Mouse (Mus musculus): ENCODE data around the gene Nrde2. TPM values are rescaled to one million over a fixed set of nuclear protein-coding genes. Genes with fewer than 3 reads are reported as not detected.

Gene Nrde2
- polyA plus RNA-seq, 1 experiment, result 8.3 TPM

GRCm38 (mm10) chr12:100090750-100091149, 68.7 kb downstream of the Nrde2 start:
- Histone ChIP-seq H3K27me3 (replicated peaks; ENCODE audit: control insufficient read depth, insufficient read depth, low read length) (no peaks in the 10 kb centered on the region), H3K4me3 (ENCODE audit: insufficient read depth, low read depth, low read length) (no peak overlapping the region), H3K36me3 (ENCODE audit: control insufficient read depth, insufficient read depth, low read length) (no peaks in the 10 kb centered on the region), H3K27ac (ENCODE audit: insufficient read depth, low read depth, low read length) (no peak overlapping the region), H3K4me1 (ENCODE audit: control insufficient read depth, insufficient read depth, low read length) (no peaks in the 10 kb centered on the region)
- TF ChIP-seq CTCF (conservative IDR thresholded peaks at IDR 0.05; ENCODE audit: insufficient read depth, insufficient read length, low read depth, low read length) (no peak), POLR2A (IDR thresholded peaks at IDR 0.05; ENCODE audit: low read depth, low read length) (no peak)
- DNase-seq, result no peak
- WGBS, result 86% methylated on average over 4 of the region's 4 CpGs

GRCm38 (mm10) chr12:100089265-100089664, 70.2 kb downstream of the Nrde2 start:
- WGBS, result 84% methylated on average over 5 of the region's 5 CpGs
- no peaks in the 10 kb centered on the region for H3K4me1 ChIP-seq (ENCODE audit: control insufficient read depth, insufficient read depth, low read length)
- no peak overlapping the region for H3K4me3 ChIP-seq (ENCODE audit: insufficient read depth, low read depth, low read length)
- H3K27ac ChIP-seq (ENCODE audit: insufficient read depth, low read depth, low read length), result no peak overlapping the region
- no peaks in the 10 kb centered on the region for H3K36me3 ChIP-seq (ENCODE audit: control insufficient read depth, insufficient read depth, low read length)
- TF ChIP-seq CTCF (conservative IDR thresholded peaks at IDR 0.05; ENCODE audit: insufficient read depth, insufficient read length, low read depth, low read length), result no peak
- TF ChIP-seq POLR2A (IDR thresholded peaks at IDR 0.05; ENCODE audit: low read depth, low read length), result no peak
- no peak for DNase-seq
- no peaks in the 10 kb centered on the region for H3K27me3 ChIP-seq (replicated peaks; ENCODE audit: control insufficient read depth, insufficient read depth, low read length)

GRCm38 (mm10) chr12:100088026-100088425, 71.4 kb downstream of the Nrde2 start:
- H3K4me1 ChIP-seq (ENCODE audit: control insufficient read depth, insufficient read depth, low read length), result no peaks in the 10 kb centered on the region
- no peak overlapping the region for H3K4me3 ChIP-seq (ENCODE audit: insufficient read depth, low read depth, low read length)
- H3K27me3 ChIP-seq (replicated peaks; ENCODE audit: control insufficient read depth, insufficient read depth, low read length), result no peaks in the 10 kb centered on the region
- TF ChIP-seq CTCF (conservative IDR thresholded peaks at IDR 0.05; ENCODE audit: insufficient read depth, insufficient read length, low read depth, low read length) (no peak), POLR2A (IDR thresholded peaks at IDR 0.05; ENCODE audit: low read depth, low read length) (no peak)
- no peaks in the 10 kb centered on the region for H3K36me3 ChIP-seq (ENCODE audit: control insufficient read depth, insufficient read depth, low read length)
- WGBS, result 76% methylated on average over 3 of the region's 3 CpGs
- no peak overlapping the region for H3K27ac ChIP-seq (ENCODE audit: insufficient read depth, low read depth, low read length)
- DNase-seq, result no peak

GRCm38 (mm10) chr12:100079636-100080286, 79.7 kb downstream of the Nrde2 start:
- WGBS, result 70% methylated on average over 8 of the region's 8 CpGs
- H3K4me3 ChIP-seq (ENCODE audit: insufficient read depth, low read depth, low read length), result no peak overlapping the region
- H3K27me3 ChIP-seq (replicated peaks; ENCODE audit: control insufficient read depth, insufficient read depth, low read length), result no peaks in the 10 kb centered on the region
- no peak for TF ChIP-seq CTCF (conservative IDR thresholded peaks at IDR 0.05; ENCODE audit: insufficient read depth, insufficient read length, low read depth, low read length)
- TF ChIP-seq POLR2A (IDR thresholded peaks at IDR 0.05; ENCODE audit: low read depth, low read length), result no peak
- H3K36me3 ChIP-seq (ENCODE audit: control insufficient read depth, insufficient read depth, low read length), result no peaks in the 10 kb centered on the region
- DNase-seq, result no peak
- no peaks in the 10 kb centered on the region for H3K4me1 ChIP-seq (ENCODE audit: control insufficient read depth, insufficient read depth, low read length)
- H3K27ac ChIP-seq (ENCODE audit: insufficient read depth, low read depth, low read length), result no peak overlapping the region

- no peaks in the 10 kb centered on the region for H3K4me1 ChIP-seq (ENCODE audit: control insufficient read depth, insufficient read depth, low read length)
- no peaks in the 10 kb centered on the region for H3K27me3 ChIP-seq (replicated peaks; ENCODE audit: control insufficient read depth, insufficient read depth, low read length)
- 51% methylated on average over 4 of the region's 4 CpGs for WGBS
- DNase-seq, result no peak
- H3K36me3 ChIP-seq (ENCODE audit: control insufficient read depth, insufficient read depth, low read length), result no peaks in the 10 kb centered on the region
- no peak overlapping the region for H3K27ac ChIP-seq (ENCODE audit: insufficient read depth, low read depth, low read length)
- TF ChIP-seq CTCF (conservative IDR thresholded peaks at IDR 0.05; ENCODE audit: insufficient read depth, insufficient read length, low read depth, low read length), result no peak
- no peak for TF ChIP-seq POLR2A (IDR thresholded peaks at IDR 0.05; ENCODE audit: low read depth, low read length)
- H3K4me3 ChIP-seq (ENCODE audit: insufficient read depth, low read depth, low read length), result no peak overlapping the region
Measured at GRCm38 (mm10) chr12:100075715-100076114, 83.7 kb downstream of the Nrde2 start.

Other genes with a start within 250 kb of the Nrde2 start
- gene Kcnk13, start 195.2 kb downstream of the Nrde2 start, polyA plus RNA-seq (2012; rRNA removed), result 0.07 and 0.50 TPM in 2 replicates
- 42.2 and 51.8 TPM in 2 replicates for gene Psmc1, start 49.5 kb downstream of the Nrde2 start, polyA plus RNA-seq (2012; rRNA removed)
- gene Calm1, start 39.8 kb upstream of the Nrde2 start, polyA plus RNA-seq (2012; rRNA removed), result 133 and 185 TPM in 2 replicates

Data from kidney, adult 2 months (tissue).